Mouse (Mus musculus) cortical plate, adult 2 months (tissue): Measurements from ENCODE around the gene Crybb2.

Experiments
- CTCF ChIP-seq: fragments of 200-500 bp; IDR thresholded peaks from 2 replicates; pipeline ENCODE4 v1.5.1; 2011; ENCODE audit warnings: mild to moderate bottlenecking, control low read depth, low read length; ENCODE audit not compliant: insufficient read depth; ENCODE audit errors: extremely low read depth
- POLR2A ChIP-seq: fragments of 200-500 bp; IDR thresholded peaks from 2 replicates; pipeline ENCODE4 v1.6.1; 2011; ENCODE audit warnings: mild to moderate bottlenecking, low read length, control low read depth; ENCODE audit not compliant: insufficient read depth; ENCODE audit errors: extremely low read depth

DNA sequence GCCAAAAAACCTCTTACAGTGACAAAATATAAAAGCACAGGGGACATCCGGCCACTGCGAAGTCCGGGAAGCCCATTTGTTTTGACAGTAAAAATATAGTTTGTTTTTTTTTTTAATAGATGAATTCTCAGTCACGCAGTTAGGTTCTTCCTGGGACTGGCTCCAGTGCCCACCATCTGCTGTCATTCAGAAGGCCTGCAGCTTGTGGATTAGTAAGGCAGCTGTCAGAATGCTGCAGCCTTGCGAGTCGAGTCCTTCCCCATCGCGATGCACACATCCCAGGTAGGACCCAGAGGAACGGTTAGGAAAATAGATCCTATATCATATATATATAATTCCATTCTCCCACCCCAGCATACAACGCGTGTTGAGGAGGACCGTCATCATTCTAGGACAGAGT is 16.5 kb upstream of the Crybb2 start:
- TF ChIP-seq CTCF (no peak), POLR2A (no peak)
